Mouse (Mus musculus): ENCODE data around the gene Ddias. TPM values are rescaled to one million over a fixed set of nuclear protein-coding genes. Genes with fewer than 3 reads are reported as not detected.

The Ddias gene
- polyA plus RNA-seq, 1 experiment, result 0.28 TPM

DNA sequence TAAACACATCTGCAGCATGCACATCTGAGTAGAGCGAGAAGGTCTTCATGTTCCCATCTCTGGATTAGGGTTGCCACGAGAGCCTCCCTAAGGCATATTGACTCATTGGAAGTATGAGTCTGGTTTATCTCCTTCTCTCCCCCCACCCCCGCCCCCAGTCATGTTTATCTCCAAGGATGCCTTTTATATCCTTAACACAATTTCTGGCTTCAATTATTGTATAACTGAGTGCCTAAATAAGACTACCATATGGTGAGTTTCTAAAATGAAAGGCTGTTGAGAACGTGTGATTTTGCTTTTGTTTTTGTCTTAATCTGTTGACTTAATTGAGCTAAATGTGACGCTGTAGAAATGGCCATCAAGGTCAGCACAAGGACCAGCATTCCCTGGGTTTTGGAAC lies 22.0 kb upstream of the Ddias start:
- TF ChIP-seq POLR2A (IDR thresholded peaks at IDR 0.05; ENCODE audit: low read depth, low read length), result no peak
- no peak for TF ChIP-seq CTCF (IDR thresholded peaks at IDR 0.05; ENCODE audit: extremely low read depth, insufficient read depth, insufficient read length, insufficient replicate concordance)
- peaks cover 2% of the 10 kb centered on the region; the same call in 1 of the 2 replicates for H3K36me3 ChIP-seq (ENCODE audit: control insufficient read depth, insufficient read depth, low read length)
- no peak for DNase-seq (ENCODE audit: low read depth in 1 of 2, low spot score in 2 of 2)
- no peaks in the 10 kb centered on the region for H3K4me1 ChIP-seq (ENCODE audit: control insufficient read depth, insufficient read depth, insufficient read length)
- WGBS, result 87% methylated on average over 5 of the region's 5 CpGs
- no peak overlapping the region for H3K4me3 ChIP-seq (ENCODE audit: extremely low read depth, insufficient read depth, insufficient read length)
- no peaks in the 10 kb centered on the region for H3K27me3 ChIP-seq (ENCODE audit: control insufficient read depth, insufficient read depth, low read length)
- no peak overlapping the region for H3K27ac ChIP-seq (ENCODE audit: insufficient read depth, low read length)

DNA sequence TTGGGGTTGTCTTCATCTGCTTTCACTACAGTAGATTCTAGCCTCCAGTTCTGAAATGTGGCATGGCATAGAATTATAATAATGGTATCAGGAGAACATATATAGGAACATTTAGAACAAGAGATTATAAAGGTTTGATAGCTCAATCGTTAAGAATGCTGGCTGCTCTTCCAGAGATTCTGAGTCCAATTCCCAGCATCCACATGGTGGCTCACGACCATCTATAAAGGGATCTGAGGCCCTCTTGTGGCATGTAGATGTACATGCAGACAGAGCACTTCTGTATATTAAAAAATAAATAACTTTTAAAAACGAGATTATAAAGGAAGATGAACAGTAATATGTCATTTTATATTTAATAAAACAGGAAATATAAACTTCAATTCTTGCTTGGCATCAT lies 19.4 kb upstream of the Ddias start:
- Histone ChIP-seq H3K4me1 (ENCODE audit: control insufficient read depth, insufficient read depth, insufficient read length) (no peaks in the 10 kb centered on the region), H3K36me3 (ENCODE audit: control insufficient read depth, insufficient read depth, low read length) (peaks cover 2% of the 10 kb centered on the region; the same call in 1 of the 2 replicates), H3K4me3 (ENCODE audit: extremely low read depth, insufficient read depth, insufficient read length) (no peak overlapping the region), H3K27me3 (ENCODE audit: control insufficient read depth, insufficient read depth, low read length) (no peaks in the 10 kb centered on the region), H3K27ac (ENCODE audit: insufficient read depth, low read length) (no peak overlapping the region)
- no peak for DNase-seq (ENCODE audit: low read depth in 1 of 2, low spot score in 2 of 2)
- WGBS, result 40% methylated on average over 3 of the region's 3 CpGs
- TF ChIP-seq CTCF (IDR thresholded peaks at IDR 0.05; ENCODE audit: extremely low read depth, insufficient read depth, insufficient read length, insufficient replicate concordance) (no peak; the same call in 1 of the 2 replicates), POLR2A (IDR thresholded peaks at IDR 0.05; ENCODE audit: low read depth, low read length) (no peak)

DNA sequence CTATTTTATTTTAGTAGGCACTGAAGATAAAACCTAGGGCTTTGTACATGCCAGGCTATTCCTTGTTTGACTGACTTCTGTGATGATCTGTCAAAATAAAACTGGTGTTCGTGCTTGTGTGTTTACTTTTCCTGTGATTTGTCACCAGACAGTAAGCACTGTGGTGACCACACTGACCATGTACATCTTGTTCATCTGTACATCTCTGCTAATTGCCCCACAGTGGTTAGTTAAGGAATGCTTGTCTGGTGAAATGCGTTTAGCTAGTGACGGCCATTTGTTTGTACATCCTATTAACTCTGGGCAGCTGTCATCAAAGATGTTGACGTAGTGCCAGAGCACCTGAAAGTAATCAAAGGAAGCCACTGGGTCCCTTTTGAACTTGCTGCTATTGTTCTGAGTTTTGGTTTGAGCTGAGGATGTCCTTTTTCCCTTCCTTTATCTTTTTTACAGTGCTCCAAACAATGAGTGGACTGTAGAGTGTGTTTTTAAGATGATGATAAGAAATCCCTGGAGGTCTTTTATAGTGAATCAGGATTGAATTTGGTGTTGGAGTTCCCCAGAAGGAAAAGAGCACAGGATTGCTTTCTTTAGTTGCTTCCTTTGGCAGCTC lies 16.7 kb upstream of the Ddias start:
- TF ChIP-seq POLR2A (IDR thresholded peaks at IDR 0.05; ENCODE audit: low read depth, low read length) (no peak), CTCF (IDR thresholded peaks at IDR 0.05; ENCODE audit: extremely low read depth, insufficient read depth, insufficient read length, insufficient replicate concordance) (no peak)
- no peaks in the 10 kb centered on the region for H3K4me1 ChIP-seq (ENCODE audit: control insufficient read depth, insufficient read depth, insufficient read length)
- H3K4me3 ChIP-seq (ENCODE audit: extremely low read depth, insufficient read depth, insufficient read length), result no peak overlapping the region
- no peak overlapping the region for H3K27ac ChIP-seq (ENCODE audit: insufficient read depth, low read length)
- H3K36me3 ChIP-seq (ENCODE audit: control insufficient read depth, insufficient read depth, low read length), result peaks cover 7% of the 10 kb centered on the region
- no peaks in the 10 kb centered on the region for H3K27me3 ChIP-seq (ENCODE audit: control insufficient read depth, insufficient read depth, low read length)
- 85% methylated on average over 4 of the region's 4 CpGs for WGBS
- no peak for DNase-seq (ENCODE audit: low read depth in 1 of 2, low spot score in 2 of 2)

DNA sequence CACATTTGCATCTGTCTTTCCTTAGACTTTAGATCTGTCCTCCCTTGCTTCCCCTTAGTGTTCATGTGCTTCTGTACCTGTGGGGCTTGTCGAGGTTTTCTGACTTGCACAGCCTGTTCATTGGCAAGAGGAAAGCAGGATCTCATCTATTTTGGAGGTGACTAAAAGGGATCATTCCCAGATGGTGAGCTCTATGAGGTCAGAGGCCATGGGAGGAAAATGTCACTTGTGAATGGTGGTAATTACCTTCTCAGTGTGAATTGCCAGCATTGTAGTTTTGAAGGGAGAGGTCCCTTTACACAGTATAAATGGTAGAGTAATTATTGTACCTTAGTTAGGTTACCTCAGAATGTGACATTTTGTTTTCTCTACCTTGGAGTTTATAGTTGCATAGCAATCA lies 16.2 kb upstream of the Ddias start:
- Histone ChIP-seq H3K4me3 (ENCODE audit: extremely low read depth, insufficient read depth, insufficient read length) (no peak overlapping the region), H3K27me3 (ENCODE audit: control insufficient read depth, insufficient read depth, low read length) (no peaks in the 10 kb centered on the region), H3K4me1 (ENCODE audit: control insufficient read depth, insufficient read depth, insufficient read length) (no peaks in the 10 kb centered on the region), H3K27ac (ENCODE audit: insufficient read depth, low read length) (no peak overlapping the region), H3K36me3 (ENCODE audit: control insufficient read depth, insufficient read depth, low read length) (peaks cover 7% of the 10 kb centered on the region; the same call in 1 of the 2 replicates)
- no peak for DNase-seq (ENCODE audit: low read depth in 1 of 2, low spot score in 2 of 2)
- WGBS, result 77% methylated on average over 1 of the region's 1 CpGs
- no peak for TF ChIP-seq POLR2A (IDR thresholded peaks at IDR 0.05; ENCODE audit: low read depth, low read length)
- no peak for TF ChIP-seq CTCF (IDR thresholded peaks at IDR 0.05; ENCODE audit: extremely low read depth, insufficient read depth, insufficient read length, insufficient replicate concordance)

DNA sequence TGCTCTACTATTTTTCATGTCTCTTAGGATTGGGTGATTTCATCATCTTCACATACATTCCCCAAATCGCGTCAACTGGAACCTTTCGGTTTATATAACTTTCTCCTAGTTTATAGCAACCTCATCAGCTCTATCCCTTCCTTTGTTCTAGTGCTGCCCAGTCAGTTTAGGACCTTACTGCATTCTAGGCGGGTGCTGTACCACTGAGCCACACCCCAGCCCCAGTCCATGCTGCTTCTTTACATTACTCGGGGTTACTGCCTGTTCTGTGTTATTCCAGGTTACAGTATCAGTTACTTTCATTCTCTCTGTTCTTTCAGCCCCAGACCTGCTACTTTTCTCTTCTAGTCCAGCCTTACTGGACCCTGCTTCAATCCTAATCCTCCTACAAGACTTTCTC lies 13.2 kb upstream of the Ddias start:
- Histone ChIP-seq H3K36me3 (ENCODE audit: control insufficient read depth, insufficient read depth, low read length) (peaks cover 5% of the 10 kb centered on the region), H3K27me3 (ENCODE audit: control insufficient read depth, insufficient read depth, low read length) (no peaks in the 10 kb centered on the region), H3K4me3 (ENCODE audit: extremely low read depth, insufficient read depth, insufficient read length) (no peak overlapping the region), H3K4me1 (ENCODE audit: control insufficient read depth, insufficient read depth, insufficient read length) (0 out of 2 replicates have a peak, but pooled peaks cover 5% of the 10 kb centered on the region), H3K27ac (ENCODE audit: insufficient read depth, low read length) (no peak overlapping the region)
- no peak for DNase-seq (ENCODE audit: low read depth in 1 of 2, low spot score in 2 of 2)
- TF ChIP-seq POLR2A (IDR thresholded peaks at IDR 0.05; ENCODE audit: low read depth, low read length), result no peak
- TF ChIP-seq CTCF (IDR thresholded peaks at IDR 0.05; ENCODE audit: extremely low read depth, insufficient read depth, insufficient read length, insufficient replicate concordance), result no peak
- WGBS, result 97% methylated on average over 5 of the region's 5 CpGs

DNA sequence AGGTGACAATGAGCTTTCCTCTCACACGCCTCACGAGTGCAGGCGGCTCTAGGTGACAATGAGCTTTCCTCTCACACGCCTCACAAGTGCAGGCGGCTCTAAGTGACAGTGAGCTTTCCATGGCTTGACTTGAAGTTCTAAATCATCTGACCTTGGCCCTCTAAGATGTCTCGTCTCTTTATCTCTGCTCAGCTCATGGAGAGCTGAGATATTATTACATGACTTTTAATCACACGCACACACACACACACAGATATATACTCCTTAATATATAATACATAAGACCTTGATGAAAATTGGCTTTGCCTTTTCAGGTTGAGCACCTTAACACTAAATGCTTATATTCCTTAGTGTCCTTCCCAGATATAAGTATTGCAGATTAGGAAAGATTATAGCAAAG lies 12.8 kb upstream of the Ddias start:
- no peak for DNase-seq (ENCODE audit: low read depth in 1 of 2, low spot score in 2 of 2)
- H3K27me3 ChIP-seq (ENCODE audit: control insufficient read depth, insufficient read depth, low read length), result no peaks in the 10 kb centered on the region
- WGBS, result 88% methylated on average over 7 of the region's 7 CpGs
- H3K36me3 ChIP-seq (ENCODE audit: control insufficient read depth, insufficient read depth, low read length), result peaks cover 5% of the 10 kb centered on the region
- H3K27ac ChIP-seq (ENCODE audit: insufficient read depth, low read length), result no peak overlapping the region
- no peak overlapping the region for H3K4me3 ChIP-seq (ENCODE audit: extremely low read depth, insufficient read depth, insufficient read length)
- 0 out of 2 replicates have a peak, but pooled peaks cover 5% of the 10 kb centered on the region for H3K4me1 ChIP-seq (ENCODE audit: control insufficient read depth, insufficient read depth, insufficient read length)
- TF ChIP-seq CTCF (IDR thresholded peaks at IDR 0.05; ENCODE audit: extremely low read depth, insufficient read depth, insufficient read length, insufficient replicate concordance) (no peak), POLR2A (IDR thresholded peaks at IDR 0.05; ENCODE audit: low read depth, low read length) (no peak)

DNA sequence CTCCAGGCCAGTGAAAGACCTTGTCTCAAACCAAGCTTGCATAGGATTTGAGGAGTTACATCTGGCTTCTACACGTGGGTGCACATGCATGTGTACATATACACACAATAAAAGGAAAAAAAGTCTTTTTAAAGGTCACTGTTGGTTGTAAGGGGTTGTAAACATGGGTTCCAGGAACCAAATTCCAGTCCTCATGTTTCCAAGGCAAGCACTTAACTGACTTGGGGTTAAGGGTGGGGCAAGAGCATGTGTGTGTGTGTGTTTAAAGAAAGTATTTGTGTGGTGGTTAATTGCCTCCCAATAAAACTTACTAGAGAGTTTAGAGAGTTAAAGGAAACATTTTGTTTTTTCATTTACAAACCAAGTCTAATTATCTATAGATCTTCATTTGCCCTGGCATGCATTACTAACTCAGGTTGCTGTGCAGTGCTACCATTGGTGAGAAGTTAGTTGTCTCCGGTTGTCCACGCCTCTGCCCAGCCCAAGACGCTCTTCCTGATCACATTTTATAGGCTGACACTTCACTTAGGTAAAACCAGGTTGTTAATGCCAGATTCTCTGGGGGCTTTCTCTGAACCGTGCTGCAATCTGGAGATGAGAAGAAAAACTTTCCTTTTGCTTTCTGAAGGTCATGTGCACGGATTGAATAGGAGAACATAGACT lies 11.1 kb upstream of the Ddias start:
- 86% methylated on average over 6 of the region's 6 CpGs for WGBS
- H3K36me3 ChIP-seq (ENCODE audit: control insufficient read depth, insufficient read depth, low read length), result peaks cover 5% of the 10 kb centered on the region
- no peak overlapping the region for H3K4me3 ChIP-seq (ENCODE audit: extremely low read depth, insufficient read depth, insufficient read length)

More for the DNA sequence above, 11.1 kb upstream of the Ddias start:
- Histone ChIP-seq H3K27me3 (ENCODE audit: control insufficient read depth, insufficient read depth, low read length) (no peaks in the 10 kb centered on the region), H3K4me1 (ENCODE audit: control insufficient read depth, insufficient read depth, insufficient read length) (0 out of 2 replicates have a peak, but pooled peaks cover 5% of the 10 kb centered on the region), H3K27ac (ENCODE audit: insufficient read depth, low read length) (no peak overlapping the region)
- TF ChIP-seq POLR2A (IDR thresholded peaks at IDR 0.05; ENCODE audit: low read depth, low read length) (no peak), CTCF (IDR thresholded peaks at IDR 0.05; ENCODE audit: extremely low read depth, insufficient read depth, insufficient read length, insufficient replicate concordance) (no peak)
- DNase-seq (ENCODE audit: low read depth in 1 of 2, low spot score in 2 of 2), result no peak

Measured in spleen, adult 2 months (tissue).